Mouse (Mus musculus) liver, postnatal 0 days (tissue): ENCODE data around the gene Myh4. TPM values are rescaled to one million over a fixed set of nuclear protein-coding genes. Genes with fewer than 3 reads are reported as not detected.

Source experiments
- ATAC-seq: fragments of 200-750 bp; cut with Nextera tagmentation; 2 replicates; pipeline ENCODE4 v1.8.0; 2017; ENCODE audit warnings: mild to moderate bottlenecking, moderate library complexity
- DNase-seq: peaks from one replicate; pipeline ENCODE4 v3.0.0-alpha.2; 2016
- H3K27ac ChIP-seq: fragments of 300-500 bp; sonication (generic); 2 replicates; pipeline ENCODE4 v1.5.1; 2014; ENCODE audit warnings: antibody characterized with exemption, moderate library complexity, mild to moderate bottlenecking, low read depth
- H3K27me3 ChIP-seq: fragments of 300-500 bp; sonication (generic); 2 replicates; pipeline ENCODE4 v1.6.1; 2014; ENCODE audit warnings: low read length, control low read depth, mixed read lengths; ENCODE audit not compliant: insufficient read depth
- H3K36me3 ChIP-seq: fragments of 300-500 bp; sonication (generic); replicated peaks from 2 replicates; pipeline ENCODE4 v1.6.1; 2014; ENCODE audit warnings: mild to moderate bottlenecking, control low read depth, low read length, moderate library complexity, mixed read lengths; ENCODE audit not compliant: insufficient read depth
- H3K4me1 ChIP-seq: fragments of 300-500 bp; sonication (generic); 2 replicates; pipeline ENCODE4 v1.6.1; 2014; ENCODE audit warnings: antibody characterized with exemption, mild to moderate bottlenecking, control low read depth; ENCODE audit not compliant: insufficient read depth
- H3K4me2 ChIP-seq: fragments of 300-500 bp; sonication (generic); 2 replicates; pipeline ENCODE4 v1.6.1; 2014; ENCODE audit warnings: low read depth, mild to moderate bottlenecking, low read length, moderate library complexity, mixed read lengths
- H3K4me3 ChIP-seq: fragments of 300-500 bp; sonication (generic); 2 replicates; pipeline ENCODE4 v1.5.1; 2014; ENCODE audit warnings: low read depth, low read length
- H3K9ac ChIP-seq: fragments of 300-500 bp; sonication (generic); replicated peaks from 2 replicates; pipeline ENCODE4 v1.6.1; 2014; ENCODE audit warnings: mild to moderate bottlenecking, moderate library complexity
- H3K9me3 ChIP-seq: fragments of 300-500 bp; sonication (generic); 2 replicates; pipeline ENCODE4 v1.6.1; 2016; ENCODE audit warnings: mild to moderate bottlenecking, control low read depth, low read length, mixed read lengths
- CTCF ChIP-seq: sonication (generic); IDR thresholded peaks from 2 replicates; pipeline ENCODE4 v1.5.1; 2016; ENCODE audit warnings: antibody characterized with exemption, low read depth
- EP300 ChIP-seq: IDR thresholded peaks from 2 replicates; pipeline ENCODE4 v1.6.1; 2016; ENCODE audit warnings: antibody characterized with exemption, low read depth, mild to moderate bottlenecking
- WGBS: fragments of 180-500 bp; shearing (Covaris S2); extraction: QIAGEN DNeasy Blood & Tissue Kit; methylation state at CpG from one replicate; pipeline ENCODE4 v1.1.7; 2014; ENCODE audit not compliant: insufficient replicate concordance; 5-methylcytosine and 5-hydroxymethylcytosine counted together
- polyA plus RNA-seq: library from polyadenylated mRNA; unstranded; fragments of >200 nt; fragmentation: Nextera tagmentation; extraction: Ambion mirVana; gene quantifications from 2 replicates; pipeline ENCODE4 v1.2.1, GENCODE M21; 2015

Gene Myh4
- polyA plus RNA-seq, 1 experiment from 2014 or later, result not detected

GRCm38 (mm10) chr11:67221803-67222202 lies 16.0 kb upstream of the Myh4 start:
- Histone ChIP-seq H3K4me3 (no peak overlapping the region), H3K4me1 (no peaks in the 10 kb centered on the region), H3K36me3 (no peaks in the 10 kb centered on the region), H3K9ac (no peak overlapping the region), H3K27ac (no peak overlapping the region), H3K27me3 (no peaks in the 10 kb centered on the region), H3K4me2 (no peak overlapping the region), H3K9me3 (no peaks in the 10 kb centered on the region)
- 76% methylated on average over 8 of the region's 8 CpGs for WGBS
- no peak for ATAC-seq
- no peak for DNase-seq
- TF ChIP-seq EP300 (no peak), CTCF (no peak)

DNA sequence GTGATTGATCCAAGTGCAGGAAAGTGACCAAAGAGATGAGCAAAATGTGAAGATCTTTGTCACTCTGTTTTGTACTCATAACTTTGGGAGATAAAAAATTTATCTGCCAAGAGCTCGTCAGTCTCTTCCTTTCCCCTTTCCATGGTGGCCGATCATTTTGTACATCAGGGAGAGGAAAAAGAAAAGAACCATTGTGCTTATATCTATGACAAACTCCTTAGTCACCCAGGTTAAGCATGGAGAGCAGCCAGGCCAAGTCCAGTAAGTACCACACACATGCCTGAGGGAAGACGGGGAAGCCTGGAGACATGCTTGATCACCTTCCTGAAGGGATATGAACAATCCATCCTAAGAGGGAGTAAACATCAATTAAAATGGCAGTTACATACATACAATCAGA lies 13.4 kb upstream of the Myh4 start:
- TF ChIP-seq CTCF, result no peak
- no peak for TF ChIP-seq EP300
- DNase-seq, result no peak
- Histone ChIP-seq H3K9me3 (no peaks in the 10 kb centered on the region), H3K4me3 (no peak overlapping the region), H3K27me3 (no peaks in the 10 kb centered on the region), H3K4me1 (no peaks in the 10 kb centered on the region), H3K4me2 (no peak overlapping the region), H3K36me3 (no peaks in the 10 kb centered on the region), H3K9ac (no peak overlapping the region), H3K27ac (no peak overlapping the region)
- no peak for ATAC-seq
- 78% methylated on average over 3 of the region's 3 CpGs for WGBS

GRCm38 (mm10) chr11:67228731-67229130 lies 9.1 kb upstream of the Myh4 start:
- H3K27ac ChIP-seq, result no peak overlapping the region
- no peaks in the 10 kb centered on the region for H3K36me3 ChIP-seq
- H3K27me3 ChIP-seq, result no peaks in the 10 kb centered on the region
- no peak overlapping the region for H3K4me2 ChIP-seq
- 78% methylated on average over 3 of the region's 3 CpGs for WGBS
- no peaks in the 10 kb centered on the region for H3K4me1 ChIP-seq
- no peaks in the 10 kb centered on the region for H3K9me3 ChIP-seq
- DNase-seq, result no peak
- H3K9ac ChIP-seq, result no peak overlapping the region
- TF ChIP-seq CTCF (no peak), EP300 (no peak)
- H3K4me3 ChIP-seq, result no peak overlapping the region
- no peak for ATAC-seq

DNA sequence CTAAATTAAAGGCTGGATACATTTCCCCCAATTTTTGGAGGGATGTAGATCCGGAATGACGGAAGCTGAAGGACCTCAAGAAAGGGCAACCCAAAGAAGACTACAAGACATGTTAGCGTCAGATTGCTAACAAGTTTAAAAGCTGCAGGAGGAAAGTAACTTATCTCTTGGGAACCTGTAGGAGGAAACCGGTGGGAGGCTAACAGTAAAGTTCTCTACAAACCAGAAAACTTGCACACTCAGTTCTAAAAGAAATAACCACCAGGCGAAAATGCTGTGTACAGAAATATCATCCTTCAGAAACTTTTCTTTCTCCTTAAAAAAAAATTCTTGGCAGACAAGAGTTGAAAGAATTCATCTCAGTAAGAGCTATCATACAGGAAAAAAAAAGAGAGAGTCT lies 8.7 kb upstream of the Myh4 start:
- TF ChIP-seq EP300, result no peak
- H3K27ac ChIP-seq, result no peak overlapping the region
- no peak for ATAC-seq
- no peak overlapping the region for H3K9ac ChIP-seq
- H3K9me3 ChIP-seq, result no peaks in the 10 kb centered on the region
- DNase-seq, result no peak
- H3K4me2 ChIP-seq, result no peak overlapping the region
- H3K4me3 ChIP-seq, result no peak overlapping the region
- WGBS, result 62% methylated on average over 5 of the region's 5 CpGs
- H3K27me3 ChIP-seq, result 0 out of 2 replicates have a peak, but pooled peaks cover under 1% of the 10 kb centered on the region
- H3K36me3 ChIP-seq, result no peaks in the 10 kb centered on the region
- no peaks in the 10 kb centered on the region for H3K4me1 ChIP-seq

DNA sequence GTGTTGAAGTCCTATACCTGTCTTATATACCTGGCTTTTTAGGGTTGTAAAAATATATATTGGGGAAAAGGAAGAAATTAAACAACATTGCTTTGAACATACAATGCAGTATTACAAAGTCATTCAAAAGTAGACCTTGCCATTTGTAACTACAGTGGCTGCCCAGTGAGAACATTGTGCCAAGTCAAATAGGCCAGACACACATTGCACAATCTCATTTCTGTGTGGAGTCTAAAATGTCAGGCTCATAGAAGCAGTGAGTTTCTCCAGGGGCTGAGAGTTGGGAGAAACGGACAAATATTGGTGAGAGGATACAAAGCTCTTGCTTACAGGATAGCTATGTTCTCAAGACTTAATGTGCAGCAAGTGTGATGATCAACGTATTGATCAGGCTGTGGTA lies 7.9 kb upstream of the Myh4 start:
- no peaks in the 10 kb centered on the region for H3K36me3 ChIP-seq
- no peak overlapping the region for H3K4me3 ChIP-seq
- no peak overlapping the region for H3K27ac ChIP-seq
- DNase-seq, result peak; percentile 29
- no peak overlapping the region for H3K9ac ChIP-seq
- H3K9me3 ChIP-seq, result no peaks in the 10 kb centered on the region
- 56% methylated on average over 2 of the region's 2 CpGs for WGBS
- H3K27me3 ChIP-seq, result 0 out of 2 replicates have a peak, but pooled peaks cover 4% of the 10 kb centered on the region
- H3K4me2 ChIP-seq, result no peak overlapping the region
- no peak for TF ChIP-seq EP300
- no peak for TF ChIP-seq CTCF
- no peak for ATAC-seq
- H3K4me1 ChIP-seq, result no peaks in the 10 kb centered on the region

- TF ChIP-seq CTCF (peak; percentile 64), EP300 (no peak)
- no peaks in the 10 kb centered on the region for H3K9me3 ChIP-seq
- H3K4me3 ChIP-seq, result no peak overlapping the region
- no peak overlapping the region for H3K9ac ChIP-seq
- no peak overlapping the region for H3K4me2 ChIP-seq
- 58% methylated on average over 5 of the region's 5 CpGs for WGBS
- DNase-seq (peak; percentile 31), ATAC-seq (no peak)
- no peaks in the 10 kb centered on the region for H3K36me3 ChIP-seq
- H3K4me1 ChIP-seq, result no peaks in the 10 kb centered on the region
- no peak overlapping the region for H3K27ac ChIP-seq
- 0 out of 2 replicates have a peak, but pooled peaks cover 4% of the 10 kb centered on the region for H3K27me3 ChIP-seq
Observed at GRCm38 (mm10) chr11:67235639-67236358, 2.0 kb upstream of the Myh4 start.
